Mouse (Mus musculus) thymus, postnatal 0 days (tissue): ENCODE results near the gene Gm20388. TPM values are rescaled to one million over a fixed set of nuclear protein-coding genes. Genes with fewer than 3 reads are reported as not detected.

Experiments
- DNase-seq: peaks from one replicate; pipeline ENCODE4 v3.0.0-alpha.2; 2015; ENCODE audit warnings: low spot score
- polyA plus RNA-seq: library from polyadenylated mRNA; unstranded; fragments of >200 nt; fragmentation: Nextera tagmentation; extraction: Ambion mirVana; gene quantifications from 2 replicates; pipeline ENCODE4 v1.2.1, GENCODE M21; 2015

Gm20388 gene
- polyA plus RNA-seq, 1 experiment from 2014 or later, result not detected

DNA sequence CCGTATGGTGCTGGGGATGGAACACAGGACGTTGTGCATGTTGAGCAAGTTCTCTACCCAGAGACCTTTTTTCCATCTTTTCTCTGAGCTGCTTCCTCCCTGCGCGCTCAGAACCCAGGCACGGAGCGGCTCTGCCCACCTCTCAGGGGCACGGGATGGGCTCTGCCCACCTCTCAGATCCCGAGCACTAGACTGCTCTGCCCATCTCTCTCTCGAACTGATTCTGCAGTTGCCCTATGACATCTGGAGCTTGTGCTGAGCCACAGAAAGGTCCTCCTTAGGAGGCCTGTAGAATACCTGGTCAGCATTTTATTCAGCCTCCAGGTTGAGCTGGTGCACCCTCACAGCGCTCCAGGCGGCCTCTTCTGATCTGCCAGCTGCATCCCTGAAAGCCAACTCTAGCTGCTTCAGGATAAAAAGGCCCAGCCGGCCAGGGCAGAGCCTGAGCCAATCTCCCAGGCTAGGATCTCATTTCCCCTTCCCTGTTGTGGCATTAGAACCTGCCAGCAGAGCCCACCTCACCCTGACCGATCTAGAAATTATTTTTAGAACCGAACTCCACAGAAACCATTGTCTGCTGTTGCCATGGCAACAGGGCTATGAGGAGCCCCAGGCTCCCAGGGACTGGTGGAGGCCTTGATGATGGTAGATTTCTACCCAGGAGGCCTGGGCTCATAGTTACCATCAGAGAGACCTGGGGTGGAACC is 1777.0 kb downstream of the Gm20388 start:
- DNase-seq, result no peak

DNA sequence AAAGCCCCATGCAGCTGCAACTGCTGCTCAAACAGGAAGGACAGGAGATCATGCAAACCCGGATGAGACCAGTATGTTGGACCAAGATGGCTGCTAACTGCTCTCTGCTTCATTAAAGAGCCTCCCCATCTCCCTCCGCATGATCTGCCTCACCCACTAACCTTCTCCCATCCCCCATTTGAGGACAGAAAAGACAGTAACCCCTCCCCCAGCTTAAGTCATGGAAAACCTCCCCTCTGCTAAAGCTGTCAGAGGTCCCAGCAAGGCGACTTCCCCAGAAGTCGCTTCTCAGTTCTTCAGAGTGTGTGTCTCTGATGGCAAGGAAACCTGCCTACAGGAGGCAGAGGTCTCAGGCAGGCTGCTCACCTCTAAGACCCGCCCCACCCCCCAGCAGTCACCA is 1777.9 kb downstream of the Gm20388 start:
- no peak for DNase-seq

DNA sequence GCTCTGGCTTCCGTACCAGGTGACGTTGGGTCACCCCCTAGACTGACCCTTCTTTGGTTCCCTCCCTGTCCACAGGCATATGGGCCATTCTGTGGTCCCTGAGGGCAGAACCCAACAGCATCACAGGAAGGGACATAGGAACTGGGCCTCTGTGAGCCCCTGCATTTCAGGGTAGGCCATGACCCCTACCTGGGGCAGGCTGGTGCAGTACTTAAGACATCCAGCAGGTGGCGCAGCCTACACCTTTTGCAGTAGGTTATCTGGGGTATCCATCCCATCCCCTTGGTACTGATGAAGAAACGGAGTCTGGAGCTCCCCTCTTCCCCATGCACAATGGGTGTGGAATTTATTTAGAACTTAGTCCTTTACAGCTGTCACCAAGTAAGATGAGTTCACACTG is 1783.8 kb downstream of the Gm20388 start:
- peak; percentile 42 for DNase-seq

GRCm38 (mm10) chr8:121695585-121696184 is 1785.0 kb downstream of the Gm20388 start:
- no peak for DNase-seq

GRCm38 (mm10) chr8:121697735-121698614 is 1787.3 kb downstream of the Gm20388 start:
- DNase-seq, result no peak

GRCm38 (mm10) chr8:121698615-121699101 is 1788.0 kb downstream of the Gm20388 start:
- no peak for DNase-seq

GRCm38 (mm10) chr8:121699936-121700335 is 1789.3 kb downstream of the Gm20388 start:
- DNase-seq, result no peak

DNA sequence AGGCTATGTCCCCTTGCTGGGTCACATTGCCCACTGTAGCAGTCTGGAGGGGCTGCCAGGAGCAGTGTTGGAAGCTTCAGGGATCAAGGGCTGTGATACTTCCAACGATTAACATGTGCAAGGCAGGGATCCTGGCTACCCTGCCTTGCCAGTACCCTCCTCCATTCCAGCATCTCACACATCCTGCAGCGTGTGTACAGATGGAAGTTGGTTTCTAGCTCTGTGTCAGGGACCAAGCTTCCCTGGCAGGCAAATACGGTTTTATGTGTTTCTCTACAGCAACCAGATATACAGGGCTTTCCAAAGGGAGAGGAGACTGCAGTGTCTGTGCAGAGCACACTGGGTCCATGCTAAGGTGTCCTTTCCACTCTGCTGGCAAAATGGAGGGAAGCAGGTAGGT is 1794.5 kb downstream of the Gm20388 start:
- DNase-seq, result no peak

- no peak for DNase-seq
Observed at GRCm38 (mm10) chr8:121706956-121707355, 1796.3 kb downstream of the Gm20388 start.

DNA sequence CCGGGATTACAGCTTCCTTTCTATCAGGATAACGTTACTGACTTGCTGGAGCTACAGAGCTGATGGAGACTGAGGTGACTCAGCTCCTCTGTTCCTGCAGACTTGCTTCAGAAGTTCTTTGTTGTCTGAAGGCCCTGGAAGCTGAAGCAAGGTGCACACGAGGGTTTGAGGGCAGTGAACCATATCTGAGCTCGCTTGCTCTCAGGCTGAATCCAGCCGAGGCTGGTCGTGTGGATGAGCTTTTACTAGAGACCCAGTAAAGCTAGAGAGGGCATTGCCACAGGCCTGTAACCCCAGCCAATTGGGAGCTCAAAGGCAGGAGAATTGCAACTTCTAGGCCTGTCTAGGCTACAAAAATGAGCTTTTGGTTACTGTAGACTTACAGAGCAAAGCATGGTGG is 1797.8 kb downstream of the Gm20388 start:
- DNase-seq, result no peak

DNA sequence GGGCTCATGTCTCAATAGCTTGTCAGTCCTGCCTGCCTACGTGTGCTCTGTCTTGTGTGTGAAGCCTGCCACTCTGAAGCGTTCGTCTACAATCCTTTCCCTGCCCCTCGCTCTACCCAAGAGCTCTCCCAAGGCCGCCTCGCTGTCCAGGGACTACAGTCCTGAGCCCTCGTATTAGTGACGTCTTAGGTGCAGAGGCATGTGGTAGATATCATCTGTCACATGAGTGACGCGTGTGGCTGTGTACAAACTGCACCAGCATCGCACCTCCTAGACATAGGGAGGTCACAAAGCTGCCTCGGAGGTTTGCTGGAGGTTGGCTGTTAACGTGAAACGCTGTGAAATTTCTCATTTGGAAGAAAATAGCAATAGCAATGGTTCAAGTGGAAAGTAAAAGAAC is 1806.9 kb downstream of the Gm20388 start:
- no peak for DNase-seq

DNA sequence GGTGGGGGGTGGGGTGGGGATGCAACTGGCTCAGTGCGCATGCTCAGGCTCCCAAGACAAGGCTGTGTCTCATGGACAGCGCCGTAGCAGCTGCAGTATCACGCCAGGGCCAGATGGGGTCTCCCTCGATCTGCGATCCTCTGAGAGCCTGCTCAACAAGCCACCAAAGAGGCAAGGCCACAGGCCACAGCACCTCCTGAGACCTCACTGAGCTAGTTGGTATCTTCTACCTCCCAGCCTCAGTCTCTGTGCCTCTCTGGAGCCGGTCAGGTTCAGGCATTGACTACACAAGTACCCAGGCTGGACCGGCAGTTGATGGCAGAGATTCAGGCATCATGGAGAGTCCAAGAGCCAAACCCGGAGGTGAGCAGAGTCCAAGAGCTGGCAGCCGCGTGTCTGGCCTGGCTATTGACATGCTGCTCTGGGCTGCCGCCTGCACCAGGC is 1807.4 kb downstream of the Gm20388 start:
- peak; percentile 48 for DNase-seq

DNA sequence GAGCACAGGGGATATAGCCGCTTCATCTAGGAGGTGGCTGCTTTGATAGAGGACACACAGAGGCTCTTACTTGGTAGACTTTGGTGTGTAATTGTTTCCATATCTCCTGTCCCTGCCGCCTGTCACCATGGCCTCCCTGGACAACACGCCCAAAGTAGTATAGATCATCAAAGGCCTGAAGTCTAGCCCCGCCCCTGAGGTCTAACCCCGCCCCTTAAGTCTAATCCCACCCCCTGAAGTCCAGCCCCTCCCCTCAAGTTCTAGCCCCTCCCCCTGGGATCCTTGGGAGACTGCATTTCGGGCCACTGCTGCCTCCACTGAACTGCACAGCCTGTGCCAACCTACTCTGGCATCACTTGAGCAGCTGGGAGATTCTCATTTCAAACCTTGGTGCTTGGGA is 1808.3 kb downstream of the Gm20388 start:
- no peak for DNase-seq

DNA sequence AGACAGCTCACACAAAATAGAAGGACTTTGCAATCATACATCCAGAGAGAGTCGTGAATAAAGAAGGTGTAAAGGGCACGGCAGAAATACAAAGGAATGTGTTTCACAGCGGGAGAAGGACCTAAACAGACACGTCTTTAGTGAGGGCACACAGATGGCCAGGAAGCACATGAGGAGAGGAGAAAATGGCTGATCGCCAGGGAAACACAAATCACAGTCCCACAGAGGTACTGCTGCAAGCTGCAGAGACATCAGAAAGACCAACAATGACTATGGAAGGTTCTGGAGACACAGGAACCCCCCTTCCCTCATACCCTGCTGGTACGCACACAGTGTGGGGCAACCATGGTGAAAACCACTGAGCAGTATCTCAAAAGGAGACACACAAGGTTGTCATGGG is 1810.4 kb downstream of the Gm20388 start:
- no peak for DNase-seq

GRCm38 (mm10) chr8:121723846-121724245 is 1813.2 kb downstream of the Gm20388 start:
- no peak for DNase-seq

DNA sequence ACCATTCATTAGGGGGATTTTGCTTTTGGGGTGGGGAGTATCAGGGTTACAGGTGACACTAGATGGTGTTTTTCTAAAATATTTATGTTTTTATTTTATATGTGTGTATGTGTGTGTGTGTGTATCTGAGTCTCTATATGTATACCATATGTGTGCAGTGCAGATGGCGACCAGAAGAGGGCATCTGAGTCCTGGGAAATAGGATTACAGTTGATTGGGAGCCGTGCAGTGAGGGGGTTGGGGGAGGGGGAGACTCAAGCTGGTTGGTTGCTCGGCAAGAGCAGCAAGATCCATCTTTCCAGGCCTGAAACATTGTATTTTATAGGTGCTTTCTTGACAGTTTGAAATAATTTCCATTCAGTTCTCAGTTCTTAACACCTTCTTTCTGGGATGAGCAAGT is 1816.5 kb downstream of the Gm20388 start:
- no peak for DNase-seq

GRCm38 (mm10) chr8:121729323-121729722 is 1818.7 kb downstream of the Gm20388 start, which contains the start of gene Jph3:
Gene Jph3, plus strand, starts transcription at chr8:121729623.
- no peak for DNase-seq

- DNase-seq, result no peak
Observed at GRCm38 (mm10) chr8:121729754-121730153, 1819.1 kb downstream of the Gm20388 start.

DNA sequence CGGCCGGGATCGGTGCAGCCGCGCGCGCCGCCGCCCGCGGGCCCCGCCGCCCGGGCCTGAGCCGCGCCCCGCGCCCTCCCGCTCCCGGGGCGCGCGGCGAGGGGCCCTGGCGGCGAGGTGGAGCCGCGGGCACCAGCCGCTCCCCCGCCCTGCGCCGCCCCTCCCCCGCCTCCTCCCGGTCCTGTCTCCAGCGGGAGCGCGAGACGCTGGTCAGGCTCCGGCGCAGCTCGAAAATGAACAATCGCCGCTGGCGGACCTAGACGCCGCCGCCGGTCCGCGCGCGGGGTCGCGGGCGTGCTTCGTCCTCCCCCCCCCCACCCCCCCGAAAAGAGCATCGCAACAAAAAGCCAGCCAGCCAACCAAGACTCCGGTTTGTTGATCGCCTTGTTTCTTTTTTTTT is 1819.5 kb downstream of the Gm20388 start:
- DNase-seq, result no peak

DNA sequence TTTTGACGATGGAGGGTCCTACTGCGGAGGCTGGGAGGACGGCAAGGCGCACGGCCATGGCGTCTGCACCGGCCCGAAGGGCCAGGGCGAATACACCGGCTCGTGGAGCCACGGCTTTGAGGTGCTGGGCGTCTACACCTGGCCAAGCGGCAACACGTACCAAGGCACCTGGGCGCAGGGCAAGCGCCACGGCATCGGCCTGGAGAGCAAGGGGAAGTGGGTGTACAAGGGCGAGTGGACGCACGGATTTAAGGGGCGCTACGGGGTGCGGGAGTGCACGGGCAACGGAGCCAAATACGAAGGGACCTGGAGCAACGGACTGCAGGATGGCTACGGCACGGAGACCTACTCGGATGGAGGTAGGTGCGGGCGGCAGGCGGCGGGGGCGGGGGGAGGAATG is 1820.0 kb downstream of the Gm20388 start:
- DNase-seq, result no peak

DNA sequence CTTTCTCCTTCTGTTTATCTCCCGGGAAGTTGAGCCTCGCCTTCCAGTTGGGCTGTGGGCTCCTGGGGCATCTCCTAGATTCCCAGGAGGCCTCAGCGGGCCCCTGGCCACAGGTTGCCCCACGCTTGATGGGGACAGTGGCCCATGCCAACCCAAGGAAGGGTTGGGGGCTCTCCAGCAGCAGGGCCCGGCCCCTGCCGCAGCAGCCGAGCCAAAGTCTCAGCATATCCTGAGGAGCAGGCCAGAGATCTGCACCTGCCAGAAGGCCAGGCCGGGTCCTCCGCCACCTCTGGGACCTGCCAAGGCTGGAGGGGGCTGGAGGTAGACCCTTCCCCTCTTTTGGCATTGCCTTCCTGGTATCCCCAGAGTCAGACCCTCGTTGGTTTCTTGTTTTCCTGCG is 1820.4 kb downstream of the Gm20388 start:
- no peak for DNase-seq
